Mouse (Mus musculus): Measurements from ENCODE around the gene Zfhx3. TPM values are rescaled to one million over a fixed set of nuclear protein-coding genes. Genes with fewer than 3 reads are reported as not detected.
A peak's percentile ranks its signal among the peaks of the same experiment; 100 is the strongest.

Zfhx3 gene
- polyA plus RNA-seq, 1 experiment from 2014 or later: 15.7 TPM

GRCm38 (mm10) chr8:108859001-108859400 is 916.6 kb downstream of the Zfhx3 start:
- Histone ChIP-seq H3K4me1 (replicated peaks; ENCODE audit: control insufficient read depth, insufficient read depth, low read length) (peaks cover 12% of the 10 kb centered on the region), H3K9me3 (ENCODE audit: control insufficient read depth, low read length) (no peaks in the 10 kb centered on the region), H3K4me3 (ENCODE audit: low read depth, low read length) (no peak overlapping the region), H3K36me3 (ENCODE audit: control insufficient read depth, insufficient read depth, low read length) (peaks cover 22% of the 10 kb centered on the region; the same call in 1 of the 2 replicates), H3K27ac (ENCODE audit: low read depth) (no peak overlapping the region), H3K27me3 (replicated peaks; ENCODE audit: control insufficient read depth, insufficient read depth, low read length) (no peaks in the 10 kb centered on the region), H3K4me2 (ENCODE audit: low read length) (no peak overlapping the region), H3K9ac (ENCODE audit: low read length) (no peak overlapping the region)
- DNase-seq (ENCODE audit: low spot score) (no peak), ATAC-seq (replicated peaks; ENCODE audit: low FRiP score, low TSS enrichment, low read depth) (no peak)
- 87% methylated on average over 8 of the region's 8 CpGs for WGBS

DNA sequence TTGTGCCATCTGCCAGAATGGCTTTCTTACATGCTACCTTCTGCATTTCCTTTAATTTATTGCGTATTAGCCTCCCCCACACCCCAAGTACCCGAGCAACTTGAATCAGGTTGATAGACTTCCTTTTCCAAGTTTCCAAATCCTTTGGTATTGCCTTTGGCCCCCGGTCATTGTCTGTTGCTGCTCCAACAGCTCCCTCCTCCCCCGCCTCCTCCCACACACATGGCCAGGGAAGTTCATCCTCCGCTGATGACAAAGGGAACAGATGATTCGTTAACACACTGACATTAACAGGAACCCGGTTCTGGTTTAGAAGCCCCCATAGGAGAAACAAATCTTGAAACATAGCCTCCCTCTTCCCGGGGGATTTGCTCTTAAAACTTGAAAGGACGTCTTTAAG is 917.5 kb downstream of the Zfhx3 start:
- DNase-seq (ENCODE audit: low spot score) (no peak), ATAC-seq (replicated peaks; ENCODE audit: low FRiP score, low TSS enrichment, low read depth) (no peak)
- WGBS: 63% methylated on average over 9 of the region's 9 CpGs
- H3K27me3 ChIP-seq (replicated peaks; ENCODE audit: control insufficient read depth, insufficient read depth, low read length): no peaks in the 10 kb centered on the region
- no peak overlapping the region for H3K9ac ChIP-seq (ENCODE audit: low read length)
- H3K4me2 ChIP-seq (ENCODE audit: low read length): no peak overlapping the region
- no peak overlapping the region for H3K27ac ChIP-seq (ENCODE audit: low read depth)
- peaks cover 22% of the 10 kb centered on the region; the same call in 1 of the 2 replicates for H3K36me3 ChIP-seq (ENCODE audit: control insufficient read depth, insufficient read depth, low read length)
- H3K4me3 ChIP-seq (ENCODE audit: low read depth, low read length): no peak overlapping the region
- no peaks in the 10 kb centered on the region for H3K9me3 ChIP-seq (ENCODE audit: control insufficient read depth, low read length)
- H3K4me1 ChIP-seq (replicated peaks; ENCODE audit: control insufficient read depth, insufficient read depth, low read length): 0 out of 2 replicates have a peak, but pooled peaks cover 2% of the 10 kb centered on the region

DNA sequence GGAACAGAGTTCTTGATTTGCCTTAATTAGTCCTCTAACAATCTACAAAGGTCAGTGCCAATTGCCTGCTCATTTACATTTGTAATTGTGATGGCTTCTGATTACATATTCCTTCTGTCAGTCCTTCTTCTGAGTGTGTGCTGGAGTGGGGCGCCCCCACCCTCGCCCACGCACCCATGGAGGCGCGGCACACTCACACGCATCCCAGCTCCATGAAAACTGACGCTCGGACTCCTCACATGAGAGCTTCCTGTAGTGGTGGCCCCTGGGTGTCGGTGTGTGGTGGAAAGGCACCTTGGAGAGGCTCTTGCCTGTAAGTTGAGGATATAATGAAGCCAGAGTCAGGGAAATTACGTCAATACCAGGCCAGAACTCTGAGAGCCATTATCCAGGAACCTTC is 921.0 kb downstream of the Zfhx3 start:
- no peak overlapping the region for H3K4me2 ChIP-seq (ENCODE audit: low read length)
- WGBS: 92% methylated on average over 10 of the region's 10 CpGs
- 0 out of 2 replicates have a peak, but pooled peaks have one; percentile 51 for ATAC-seq (replicated peaks; ENCODE audit: low FRiP score, low TSS enrichment, low read depth)
- no peak overlapping the region for H3K9ac ChIP-seq (ENCODE audit: low read length)
- peaks cover 5% of the 10 kb centered on the region; the same call in 1 of the 2 replicates for H3K36me3 ChIP-seq (ENCODE audit: control insufficient read depth, insufficient read depth, low read length)
- H3K9me3 ChIP-seq (ENCODE audit: control insufficient read depth, low read length): no peaks in the 10 kb centered on the region
- H3K4me1 ChIP-seq (replicated peaks; ENCODE audit: control insufficient read depth, insufficient read depth, low read length): peaks cover 6% of the 10 kb centered on the region; the same call in 1 of the 2 replicates
- DNase-seq (ENCODE audit: low spot score): no peak
- H3K27me3 ChIP-seq (replicated peaks; ENCODE audit: control insufficient read depth, insufficient read depth, low read length): no peaks in the 10 kb centered on the region
- H3K4me3 ChIP-seq (ENCODE audit: low read depth, low read length): no peak overlapping the region
- H3K27ac ChIP-seq (ENCODE audit: low read depth): no peak overlapping the region

- WGBS: 93% methylated on average over 7 of the region's 7 CpGs
- no peak for DNase-seq (ENCODE audit: low spot score)
- Histone ChIP-seq H3K4me1 (replicated peaks; ENCODE audit: control insufficient read depth, insufficient read depth, low read length) (peaks cover 10% of the 10 kb centered on the region; the same call in 1 of the 2 replicates), H3K27ac (ENCODE audit: low read depth) (no peak overlapping the region), H3K36me3 (ENCODE audit: control insufficient read depth, insufficient read depth, low read length) (no peaks in the 10 kb centered on the region), H3K9ac (ENCODE audit: low read length) (no peak overlapping the region), H3K27me3 (replicated peaks; ENCODE audit: control insufficient read depth, insufficient read depth, low read length) (no peaks in the 10 kb centered on the region), H3K9me3 (ENCODE audit: control insufficient read depth, low read length) (no peaks in the 10 kb centered on the region), H3K4me3 (ENCODE audit: low read depth, low read length) (no peak overlapping the region), H3K4me2 (ENCODE audit: low read length) (no peak overlapping the region)
- no peak for ATAC-seq (replicated peaks; ENCODE audit: low FRiP score, low TSS enrichment, low read depth)
Measured at GRCm38 (mm10) chr8:108866430-108866829, 924.0 kb downstream of the Zfhx3 start.

DNA sequence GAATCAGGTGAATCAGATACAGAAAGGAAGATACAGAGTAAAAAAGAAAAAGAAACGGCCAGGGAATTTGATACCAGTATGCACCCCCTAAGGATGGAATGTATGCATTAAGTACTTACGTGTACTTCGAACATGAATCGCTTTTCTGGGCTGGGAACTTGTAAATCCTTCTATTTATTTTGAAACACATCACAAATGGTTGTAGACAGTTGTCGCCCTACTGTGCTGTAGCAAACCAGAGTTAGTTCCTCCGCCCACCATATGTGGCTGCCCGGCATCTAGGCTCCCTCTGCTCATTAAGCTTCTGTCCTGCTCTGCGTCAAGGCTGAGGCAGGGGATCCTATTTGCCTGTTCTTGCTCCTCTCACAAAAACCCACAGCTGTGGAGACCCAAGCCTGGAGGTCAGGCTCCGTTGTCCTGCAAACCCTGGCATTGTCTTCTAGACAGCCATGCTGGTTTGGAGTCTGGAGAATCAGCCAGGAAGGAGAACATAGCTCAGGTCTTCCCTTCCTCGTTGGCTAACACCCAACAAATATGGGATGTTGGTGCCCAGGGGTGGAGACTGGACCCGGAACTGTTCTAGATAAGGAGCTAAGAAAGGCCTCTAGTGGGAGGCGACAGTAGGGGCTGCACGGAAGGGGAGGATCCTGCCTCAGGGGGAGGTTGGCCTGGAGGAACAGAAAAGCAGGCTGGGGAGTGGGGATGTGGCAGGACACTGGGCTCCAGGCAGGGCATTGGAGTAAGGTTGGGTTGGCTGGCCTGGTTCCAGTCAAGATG is 925.2 kb downstream of the Zfhx3 start:
- Histone ChIP-seq H3K9me3 (ENCODE audit: control insufficient read depth, low read length) (no peaks in the 10 kb centered on the region), H3K4me3 (ENCODE audit: low read depth, low read length) (no peak overlapping the region), H3K4me2 (ENCODE audit: low read length) (no peak overlapping the region), H3K9ac (ENCODE audit: low read length) (no peak overlapping the region), H3K36me3 (ENCODE audit: control insufficient read depth, insufficient read depth, low read length) (no peaks in the 10 kb centered on the region), H3K27ac (ENCODE audit: low read depth) (no peak overlapping the region), H3K4me1 (replicated peaks; ENCODE audit: control insufficient read depth, insufficient read depth, low read length) (peaks cover 10% of the 10 kb centered on the region; the same call in 1 of the 2 replicates), H3K27me3 (replicated peaks; ENCODE audit: control insufficient read depth, insufficient read depth, low read length) (no peaks in the 10 kb centered on the region)
- no peak for DNase-seq (ENCODE audit: low spot score)
- 68% methylated on average over 13 of the region's 13 CpGs for WGBS
- no peak for ATAC-seq (replicated peaks; ENCODE audit: low FRiP score, low TSS enrichment, low read depth)

DNA sequence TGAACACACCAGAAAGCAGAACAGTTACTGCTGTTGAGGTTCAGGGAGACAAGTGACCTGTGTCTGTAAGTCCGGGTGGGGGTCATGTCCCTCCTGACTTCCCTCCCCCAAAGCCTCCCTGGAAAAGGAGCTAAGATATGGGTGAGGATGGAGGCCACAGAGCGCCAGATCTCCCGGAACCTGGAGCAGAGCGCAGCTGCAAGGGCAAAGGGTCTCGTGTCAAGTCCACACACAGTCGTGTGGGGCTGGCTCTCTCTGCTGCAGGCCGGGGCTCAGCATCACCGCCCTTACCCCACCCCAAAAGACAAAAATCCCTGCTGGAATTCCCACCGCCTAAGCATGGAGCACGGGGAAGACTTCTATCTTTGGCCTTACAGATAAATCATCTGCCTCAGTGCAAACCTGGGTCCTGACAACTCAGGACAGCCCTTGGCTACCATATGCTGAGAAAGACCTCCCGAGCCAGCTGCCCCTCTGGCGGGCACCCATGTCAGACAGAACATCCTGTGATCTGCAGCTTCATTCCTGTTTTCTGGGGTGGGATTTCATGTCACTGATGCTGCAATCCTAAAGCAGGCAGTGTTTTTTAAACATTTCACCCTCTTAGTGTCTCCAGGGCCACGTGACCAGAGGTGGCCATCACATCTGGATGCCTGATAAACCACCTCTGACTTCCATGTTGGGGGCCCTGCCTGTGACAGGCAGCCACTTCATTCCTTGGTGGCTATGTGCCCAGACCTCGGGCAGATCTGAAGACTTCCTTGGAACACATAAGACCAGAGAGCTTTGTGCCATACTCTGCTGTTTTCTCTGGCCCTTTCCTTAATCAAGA is 926.0 kb downstream of the Zfhx3 start:
- no peak overlapping the region for H3K4me3 ChIP-seq (ENCODE audit: low read depth, low read length)
- H3K27me3 ChIP-seq (replicated peaks; ENCODE audit: control insufficient read depth, insufficient read depth, low read length): no peaks in the 10 kb centered on the region
- ATAC-seq (replicated peaks; ENCODE audit: low FRiP score, low TSS enrichment, low read depth) (no peak), DNase-seq (ENCODE audit: low spot score) (no peak)
- 70% methylated on average over 14 of the region's 14 CpGs for WGBS
- no peak overlapping the region for H3K27ac ChIP-seq (ENCODE audit: low read depth)
- no peak overlapping the region for H3K4me2 ChIP-seq (ENCODE audit: low read length)
- no peak overlapping the region for H3K9ac ChIP-seq (ENCODE audit: low read length)
- H3K9me3 ChIP-seq (ENCODE audit: control insufficient read depth, low read length): no peaks in the 10 kb centered on the region
- no peaks in the 10 kb centered on the region for H3K36me3 ChIP-seq (ENCODE audit: control insufficient read depth, insufficient read depth, low read length)
- H3K4me1 ChIP-seq (replicated peaks; ENCODE audit: control insufficient read depth, insufficient read depth, low read length): peaks cover 10% of the 10 kb centered on the region; the same call in 1 of the 2 replicates

- H3K27me3 ChIP-seq (replicated peaks; ENCODE audit: control insufficient read depth, insufficient read depth, low read length): no peaks in the 10 kb centered on the region
- H3K9me3 ChIP-seq (ENCODE audit: control insufficient read depth, low read length): peaks cover 4% of the 10 kb centered on the region; the same call in 1 of the 2 replicates
- H3K4me2 ChIP-seq (ENCODE audit: low read length): no peak overlapping the region
- whole genome bisulfite sequencing: 87% methylated on average over 3 of the region's 3 CpGs
- no peaks in the 10 kb centered on the region for H3K36me3 ChIP-seq (ENCODE audit: control insufficient read depth, insufficient read depth, low read length)
- DNase-seq (ENCODE audit: low spot score) (no peak), ATAC-seq (replicated peaks; ENCODE audit: low FRiP score, low TSS enrichment, low read depth) (no peak)
- H3K9ac ChIP-seq (ENCODE audit: low read length): no peak overlapping the region
- no peak overlapping the region for H3K27ac ChIP-seq (ENCODE audit: low read depth)
- H3K4me1 ChIP-seq (replicated peaks; ENCODE audit: control insufficient read depth, insufficient read depth, low read length): peaks cover 10% of the 10 kb centered on the region; the same call in 1 of the 2 replicates
- H3K4me3 ChIP-seq (ENCODE audit: low read depth, low read length): no peak overlapping the region
Measured at GRCm38 (mm10) chr8:108869420-108869819, 927.0 kb downstream of the Zfhx3 start.

GRCm38 (mm10) chr8:108869935-108870334 is 927.5 kb downstream of the Zfhx3 start:
- DNase-seq (ENCODE audit: low spot score): no peak
- no peaks in the 10 kb centered on the region for H3K36me3 ChIP-seq (ENCODE audit: control insufficient read depth, insufficient read depth, low read length)
- 66% methylated on average over 5 of the region's 5 CpGs for WGBS
- H3K9ac ChIP-seq (ENCODE audit: low read length): no peak overlapping the region
- peaks cover 10% of the 10 kb centered on the region; the same call in 1 of the 2 replicates for H3K4me1 ChIP-seq (replicated peaks; ENCODE audit: control insufficient read depth, insufficient read depth, low read length)
- H3K9me3 ChIP-seq (ENCODE audit: control insufficient read depth, low read length): peaks cover 4% of the 10 kb centered on the region; the same call in 1 of the 2 replicates
- H3K4me3 ChIP-seq (ENCODE audit: low read depth, low read length): no peak overlapping the region
- H3K4me2 ChIP-seq (ENCODE audit: low read length): no peak overlapping the region
- H3K27ac ChIP-seq (ENCODE audit: low read depth): no peak overlapping the region
- no peaks in the 10 kb centered on the region for H3K27me3 ChIP-seq (replicated peaks; ENCODE audit: control insufficient read depth, insufficient read depth, low read length)
- ATAC-seq (replicated peaks; ENCODE audit: low FRiP score, low TSS enrichment, low read depth): no peak
